Mouse (Mus musculus) brain, embryonic 14.5 days (tissue): ENCODE data around the gene Map3k20.

Experiments
- CTCF ChIP-seq: fragments of 200-500 bp; IDR thresholded peaks from 2 replicates; pipeline ENCODE4 v1.5.1; 2012; ENCODE audit warnings: inconsistent platforms, mild to moderate bottlenecking, moderate library complexity, borderline replicate concordance; ENCODE audit not compliant: insufficient read depth, insufficient read length; ENCODE audit errors: extremely low read depth
- POLR2A ChIP-seq: fragments of 200-500 bp; IDR thresholded peaks from 2 replicates; pipeline ENCODE4 v1.6.1; 2012; ENCODE audit warnings: mild to moderate bottlenecking, inconsistent platforms, borderline replicate concordance; ENCODE audit not compliant: poor library complexity, insufficient read depth, insufficient read length, severe bottlenecking; ENCODE audit errors: extremely low read depth

DNA sequence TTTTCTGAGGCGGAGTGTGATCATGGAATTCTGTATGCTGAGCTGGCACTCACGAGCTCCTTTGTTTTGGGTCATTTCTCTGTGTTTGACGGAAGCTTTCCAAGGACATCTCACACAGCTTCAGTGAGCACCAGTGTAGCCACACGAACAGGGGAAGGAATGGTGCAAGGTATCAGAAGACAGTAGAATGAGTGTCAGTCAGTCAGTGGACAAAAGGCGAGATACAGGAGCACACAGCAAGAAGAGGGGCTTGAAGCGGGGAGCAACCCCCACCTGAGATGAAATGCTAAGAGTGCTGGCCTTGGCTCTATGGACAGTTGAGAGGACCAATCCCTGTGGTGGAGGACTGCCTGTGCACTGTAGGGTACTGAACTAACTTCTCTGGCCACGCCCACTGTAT is 44.7 kb upstream of the Map3k20 start:
- TF ChIP-seq CTCF (no peak), POLR2A (no peak)
